Mouse (Mus musculus): Measurements from ENCODE around the gene Smim27. TPM values are rescaled to one million over a fixed set of nuclear protein-coding genes. Genes with fewer than 3 reads are reported as not detected.

Gene Smim27
- polyA plus RNA-seq, 1 experiment from 2014 or later, result 16.9 TPM

GRCm38 (mm10) chr4:40244035-40244434, 25.3 kb upstream of the Smim27 start:
- H3K4me1 ChIP-seq (replicated peaks; ENCODE audit: control insufficient read depth, insufficient read depth, low read length), result peaks cover 4% of the 10 kb centered on the region; the same call in 1 of the 2 replicates
- H3K9ac ChIP-seq, result no peak overlapping the region
- WGBS, result 89% methylated on average over 8 of the region's 8 CpGs
- no peak overlapping the region for H3K4me3 ChIP-seq (replicated peaks; ENCODE audit: low read length)
- no peak overlapping the region for H3K27ac ChIP-seq
- no peaks in the 10 kb centered on the region for H3K36me3 ChIP-seq (replicated peaks; ENCODE audit: control insufficient read depth, insufficient read depth)
- no peaks in the 10 kb centered on the region for H3K27me3 ChIP-seq (ENCODE audit: control insufficient read depth, insufficient read depth, low read length)
- ATAC-seq (ENCODE audit: low FRiP score) (no peak), DNase-seq (ENCODE audit: low spot score) (no peak)
- no peaks in the 10 kb centered on the region for H3K9me3 ChIP-seq (ENCODE audit: control insufficient read depth, low read length)
- no peak overlapping the region for H3K4me2 ChIP-seq (replicated peaks)

- H3K27me3 ChIP-seq (ENCODE audit: control insufficient read depth, insufficient read depth, low read length), result no peaks in the 10 kb centered on the region
- H3K36me3 ChIP-seq (replicated peaks; ENCODE audit: control insufficient read depth, insufficient read depth), result no peaks in the 10 kb centered on the region
- no peak for DNase-seq (ENCODE audit: low spot score)
- no peaks in the 10 kb centered on the region for H3K4me1 ChIP-seq (replicated peaks; ENCODE audit: control insufficient read depth, insufficient read depth, low read length)
- H3K4me3 ChIP-seq (replicated peaks; ENCODE audit: low read length), result no peak overlapping the region
- WGBS, result 87% methylated on average over 5 of the region's 5 CpGs
- ATAC-seq (ENCODE audit: low FRiP score), result no peak
- H3K27ac ChIP-seq, result no peak overlapping the region
- H3K4me2 ChIP-seq (replicated peaks), result no peak overlapping the region
- no peaks in the 10 kb centered on the region for H3K9me3 ChIP-seq (ENCODE audit: control insufficient read depth, low read length)
- no peak overlapping the region for H3K9ac ChIP-seq
Measured at GRCm38 (mm10) chr4:40250984-40251383, 18.4 kb upstream of the Smim27 start.

DNA sequence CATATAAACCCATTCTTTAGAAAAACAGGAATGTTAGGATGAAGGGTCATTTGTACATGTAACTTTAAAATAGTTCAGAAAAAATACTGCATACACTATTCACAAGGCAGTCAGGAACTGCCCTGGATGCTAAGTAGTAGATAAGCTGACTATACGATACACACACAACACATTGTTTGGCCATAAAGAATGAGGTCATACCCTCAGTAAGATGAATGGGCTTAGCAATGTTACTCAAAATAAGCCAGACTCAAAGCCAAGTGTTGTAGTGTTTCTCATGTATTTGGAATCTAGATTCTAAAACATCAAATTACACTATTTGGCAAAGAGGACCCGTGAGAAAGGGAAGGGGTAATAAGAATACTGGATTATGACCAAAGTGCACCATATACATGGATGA, 15.6 kb upstream of the Smim27 start:
- Histone ChIP-seq H3K4me2 (replicated peaks) (no peak overlapping the region), H3K36me3 (replicated peaks; ENCODE audit: control insufficient read depth, insufficient read depth) (peaks cover 10% of the 10 kb centered on the region; the same call in 1 of the 2 replicates)

DNA sequence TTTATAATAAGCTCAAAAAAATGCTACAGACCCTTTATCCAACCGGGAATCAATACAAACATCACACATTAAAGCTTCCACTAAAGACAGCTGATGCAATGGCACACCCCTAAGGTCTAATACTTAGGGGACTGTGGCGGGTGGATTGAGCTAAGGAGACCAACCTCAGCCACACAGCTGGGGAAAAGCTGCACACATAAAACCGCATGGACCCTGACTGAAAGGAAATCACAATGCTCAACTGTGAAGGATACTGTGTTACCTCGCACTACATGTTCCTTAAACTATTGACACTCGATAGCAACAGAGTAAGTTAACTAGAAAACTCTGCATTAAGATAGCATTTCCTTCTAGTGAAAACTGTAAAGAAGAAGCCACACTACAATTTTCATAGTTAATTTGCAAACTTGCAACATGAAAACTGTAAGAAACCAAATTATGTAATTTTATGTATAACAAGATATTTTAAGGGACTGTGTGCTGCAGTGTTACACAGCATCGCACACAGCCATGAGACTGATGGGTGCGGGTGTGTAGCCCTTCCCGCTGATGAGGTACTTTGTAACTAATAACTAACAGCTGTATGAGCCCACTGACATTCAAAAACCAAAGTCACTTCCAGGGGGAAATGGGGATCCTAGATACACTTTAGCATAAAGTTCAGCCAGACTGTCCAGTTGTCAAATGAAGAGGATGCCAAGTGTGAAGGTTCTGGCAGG, 14.8 kb upstream of the Smim27 start:
- WGBS, result 87% methylated on average over 8 of the region's 8 CpGs
- H3K4me1 ChIP-seq (replicated peaks; ENCODE audit: control insufficient read depth, insufficient read depth, low read length), result no peaks in the 10 kb centered on the region
- no peaks in the 10 kb centered on the region for H3K27me3 ChIP-seq (ENCODE audit: control insufficient read depth, insufficient read depth, low read length)
- ATAC-seq (ENCODE audit: low FRiP score), result no peak
- DNase-seq (ENCODE audit: low spot score), result no peak
- no peaks in the 10 kb centered on the region for H3K9me3 ChIP-seq (ENCODE audit: control insufficient read depth, low read length)
- peaks cover 18% of the 10 kb centered on the region for H3K36me3 ChIP-seq (replicated peaks; ENCODE audit: control insufficient read depth, insufficient read depth)
- no peak overlapping the region for H3K4me3 ChIP-seq (replicated peaks; ENCODE audit: low read length)
- H3K9ac ChIP-seq, result no peak overlapping the region
- H3K4me2 ChIP-seq (replicated peaks), result no peak overlapping the region
- H3K27ac ChIP-seq, result no peak overlapping the region

More for the DNA sequence above, 15.6 kb upstream of the Smim27 start:
- Histone ChIP-seq H3K4me3 (replicated peaks; ENCODE audit: low read length) (no peak overlapping the region), H3K27me3 (ENCODE audit: control insufficient read depth, insufficient read depth, low read length) (no peaks in the 10 kb centered on the region), H3K9me3 (ENCODE audit: control insufficient read depth, low read length) (no peaks in the 10 kb centered on the region), H3K9ac (no peak overlapping the region), H3K4me1 (replicated peaks; ENCODE audit: control insufficient read depth, insufficient read depth, low read length) (no peaks in the 10 kb centered on the region), H3K27ac (no peak overlapping the region)
- WGBS, result 80% methylated on average over 2 of the region's 2 CpGs
- ATAC-seq (ENCODE audit: low FRiP score) (no peak), DNase-seq (ENCODE audit: low spot score) (no peak)

GRCm38 (mm10) chr4:40264321-40264720, 5.1 kb upstream of the Smim27 start:
- DNase-seq (ENCODE audit: low spot score), result no peak
- Histone ChIP-seq H3K9ac (no peak overlapping the region), H3K27ac (no peak overlapping the region), H3K36me3 (replicated peaks; ENCODE audit: control insufficient read depth, insufficient read depth) (peaks cover 41% of the 10 kb centered on the region), H3K9me3 (ENCODE audit: control insufficient read depth, low read length) (no peaks in the 10 kb centered on the region), H3K4me3 (replicated peaks; ENCODE audit: low read length) (no peak overlapping the region), H3K4me2 (replicated peaks) (no peak overlapping the region), H3K27me3 (ENCODE audit: control insufficient read depth, insufficient read depth, low read length) (no peaks in the 10 kb centered on the region), H3K4me1 (replicated peaks; ENCODE audit: control insufficient read depth, insufficient read depth, low read length) (peaks cover 19% of the 10 kb centered on the region)
- WGBS, result 86% methylated on average over 1 of the region's 1 CpGs
- no peak for ATAC-seq (ENCODE audit: low FRiP score)

DNA sequence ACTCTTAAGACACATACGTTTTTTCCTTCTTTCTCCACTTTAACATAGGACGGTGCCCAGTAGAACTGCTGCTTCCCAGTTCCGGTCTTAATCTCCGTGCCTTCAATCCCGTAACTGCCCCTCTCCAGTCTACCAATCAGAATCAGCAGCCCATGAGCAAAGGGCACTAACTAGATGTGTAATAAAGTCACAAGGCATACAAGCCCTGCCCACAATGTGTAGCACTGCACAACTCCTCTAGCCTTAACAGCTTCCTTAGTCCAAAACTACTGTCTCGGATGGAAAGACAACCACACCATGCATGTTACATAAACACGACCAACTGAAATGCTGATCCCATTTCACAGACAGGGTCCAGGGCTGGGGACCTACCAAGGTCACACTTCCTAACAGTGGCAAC, 1.7 kb upstream of the Smim27 start:
- 74% methylated on average over 7 of the region's 7 CpGs for WGBS

GRCm38 (mm10) chr4:40268204-40268813, 1.1 kb upstream of the Smim27 start:
- Histone ChIP-seq H3K4me2 (replicated peaks) (peak overlapping the region; percentile 90), H3K4me1 (replicated peaks; ENCODE audit: control insufficient read depth, insufficient read depth, low read length) (peaks cover 19% of the 10 kb centered on the region), H3K9me3 (ENCODE audit: control insufficient read depth, low read length) (no peaks in the 10 kb centered on the region), H3K27ac (peak overlapping the region; percentile 94), H3K27me3 (ENCODE audit: control insufficient read depth, insufficient read depth, low read length) (no peaks in the 10 kb centered on the region), H3K36me3 (replicated peaks; ENCODE audit: control insufficient read depth, insufficient read depth) (peaks cover 22% of the 10 kb centered on the region), H3K4me3 (replicated peaks; ENCODE audit: low read length) (peak overlapping the region; percentile 83), H3K9ac (peak overlapping the region; percentile 86)
- DNase-seq (ENCODE audit: low spot score) (peak; percentile 92), ATAC-seq (ENCODE audit: low FRiP score) (peak; percentile 85)
- under 1% methylated on average over 49 of the region's 50 CpGs for WGBS

More for the DNA sequence above, 1.7 kb upstream of the Smim27 start:
- H3K4me2 ChIP-seq (replicated peaks), result peak overlapping the region; percentile 90
- peak overlapping the region; percentile 94 for H3K27ac ChIP-seq
- no peaks in the 10 kb centered on the region for H3K27me3 ChIP-seq (ENCODE audit: control insufficient read depth, insufficient read depth, low read length)
- peaks cover 19% of the 10 kb centered on the region for H3K4me1 ChIP-seq (replicated peaks; ENCODE audit: control insufficient read depth, insufficient read depth, low read length)
- no peaks in the 10 kb centered on the region for H3K9me3 ChIP-seq (ENCODE audit: control insufficient read depth, low read length)
- peaks cover 19% of the 10 kb centered on the region for H3K36me3 ChIP-seq (replicated peaks; ENCODE audit: control insufficient read depth, insufficient read depth)
- ATAC-seq (ENCODE audit: low FRiP score) (no peak), DNase-seq (ENCODE audit: low spot score) (no peak)
- H3K9ac ChIP-seq, result peak overlapping the region; percentile 86
- H3K4me3 ChIP-seq (replicated peaks; ENCODE audit: low read length), result peak overlapping the region; percentile 83

DNA sequence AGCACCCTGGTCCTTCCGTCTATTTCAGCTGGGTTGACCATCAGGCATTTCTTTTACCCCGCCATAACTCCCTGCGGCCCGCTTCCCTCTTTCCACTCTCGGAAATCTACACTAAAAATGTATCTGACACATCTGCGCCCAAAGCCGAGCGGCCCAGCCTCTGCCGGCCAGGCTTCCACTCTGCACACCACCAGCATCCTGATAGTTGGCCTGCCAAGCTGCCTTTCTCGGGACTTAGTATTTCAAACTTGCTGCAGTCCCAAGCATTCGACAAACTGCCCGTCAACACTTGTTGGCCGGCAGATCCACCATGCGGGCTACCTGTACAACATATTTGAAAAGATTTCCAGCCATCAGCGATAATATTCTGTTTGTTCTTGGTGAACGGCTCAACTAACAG, 544 bp upstream of the Smim27 start:
- Histone ChIP-seq H3K4me2 (replicated peaks) (peak overlapping the region; percentile 90), H3K9ac (peak overlapping the region; percentile 86), H3K27me3 (ENCODE audit: control insufficient read depth, insufficient read depth, low read length) (no peaks in the 10 kb centered on the region), H3K4me3 (replicated peaks; ENCODE audit: low read length) (peak overlapping the region; percentile 83), H3K4me1 (replicated peaks; ENCODE audit: control insufficient read depth, insufficient read depth, low read length) (peaks cover 19% of the 10 kb centered on the region), H3K9me3 (ENCODE audit: control insufficient read depth, low read length) (no peaks in the 10 kb centered on the region), H3K27ac (peak overlapping the region; percentile 94), H3K36me3 (replicated peaks; ENCODE audit: control insufficient read depth, insufficient read depth) (peaks cover 27% of the 10 kb centered on the region)
- no peak for DNase-seq (ENCODE audit: low spot score)
- WGBS, result under 1% methylated on average over 16 of the region's 16 CpGs
- no peak; the same call in 1 of the 2 replicates for ATAC-seq (ENCODE audit: low FRiP score)

- ATAC-seq (ENCODE audit: low FRiP score) (peak; percentile 80), DNase-seq (ENCODE audit: low spot score) (no peak)
- peaks cover 21% of the 10 kb centered on the region for H3K36me3 ChIP-seq (replicated peaks; ENCODE audit: control insufficient read depth, insufficient read depth)
- peaks cover 11% of the 10 kb centered on the region for H3K4me1 ChIP-seq (replicated peaks; ENCODE audit: control insufficient read depth, insufficient read depth, low read length)
- no peaks in the 10 kb centered on the region for H3K9me3 ChIP-seq (ENCODE audit: control insufficient read depth, low read length)
- H3K4me3 ChIP-seq (replicated peaks; ENCODE audit: low read length), result peak overlapping the region; percentile 83
- H3K27ac ChIP-seq, result no peak overlapping the region
- WGBS, result under 1% methylated on average over 21 of the region's 21 CpGs
- H3K4me2 ChIP-seq (replicated peaks), result peak overlapping the region; percentile 93
- peak overlapping the region; percentile 89 for H3K9ac ChIP-seq
- H3K27me3 ChIP-seq (ENCODE audit: control insufficient read depth, insufficient read depth, low read length), result no peaks in the 10 kb centered on the region
Measured at GRCm38 (mm10) chr4:40278880-40279275, 9.5 kb downstream of the Smim27 start.

Measured in hindbrain, embryonic 14.5 days (tissue).